Mouse (Mus musculus): ENCODE measurements around the gene Asic4.

The Asic4 gene

GRCm38 (mm10) chr1:75443247-75444024 is 6.8 kb upstream of the Asic4 start:
- WGBS: 40% methylated on average over 13 of the region's 13 CpGs

GRCm38 (mm10) chr1:75444208-75444607 is 6.0 kb upstream of the Asic4 start:
- WGBS: 61% methylated on average over 3 of the region's 3 CpGs

DNA sequence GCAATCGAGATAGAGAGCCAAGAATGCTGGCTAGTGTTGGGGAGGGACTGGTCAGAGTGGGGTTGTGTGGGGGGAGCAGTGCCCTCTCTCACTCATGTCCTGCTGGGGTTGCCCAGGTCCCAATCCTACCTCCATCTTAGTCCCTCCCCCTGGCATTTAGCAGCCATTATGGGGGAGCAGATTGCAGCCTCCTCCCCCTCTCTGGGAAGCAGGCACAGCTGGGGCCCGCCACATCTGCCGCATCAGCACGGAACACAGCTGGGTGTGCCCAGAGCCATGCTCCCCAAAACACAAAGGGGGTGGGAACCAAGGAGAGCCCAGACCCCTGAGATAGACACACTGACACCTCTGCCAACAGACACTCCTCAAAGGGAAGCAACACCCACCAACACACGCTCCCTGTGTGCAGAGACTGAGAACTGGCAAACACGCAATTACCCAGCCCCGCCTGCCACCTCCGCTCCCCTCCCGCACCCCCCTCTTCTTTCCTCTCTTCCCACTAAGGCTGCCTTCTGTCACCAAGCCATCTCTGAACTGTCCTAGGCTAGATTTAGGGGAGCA is 5.0 kb upstream of the Asic4 start:
- 5% methylated on average over 9 of the region's 9 CpGs for WGBS

GRCm38 (mm10) chr1:75445751-75446611 is 4.3 kb upstream of the Asic4 start:
- WGBS: 2% methylated on average over 22 of the region's 22 CpGs

DNA sequence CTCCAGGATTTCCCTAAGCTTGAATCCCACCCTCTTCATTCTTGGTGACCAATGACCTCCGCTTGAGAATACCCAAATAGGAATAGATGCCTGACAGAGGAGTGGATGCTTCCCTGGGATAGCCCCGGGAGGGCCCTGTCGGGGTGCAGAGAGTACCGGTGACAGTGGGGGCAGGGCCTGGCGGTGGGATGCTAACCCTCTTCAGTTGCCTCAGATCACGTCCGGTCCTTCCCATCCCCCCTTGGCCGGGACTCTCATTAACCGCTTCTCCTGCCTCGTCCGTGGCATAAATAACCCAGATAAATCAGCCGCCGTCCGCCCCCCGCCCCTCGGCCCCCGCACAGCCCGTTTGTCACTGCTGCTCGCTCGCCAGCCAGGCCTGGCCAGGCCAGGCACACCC is 3.6 kb upstream of the Asic4 start:
- 25% methylated on average over 20 of the region's 20 CpGs for WGBS

GRCm38 (mm10) chr1:75447265-75448051 is 2.8 kb upstream of the Asic4 start:
- 13% methylated on average over 10 of the region's 10 CpGs for whole genome bisulfite sequencing

GRCm38 (mm10) chr1:75448052-75448431 is 2.2 kb upstream of the Asic4 start:
- 2% methylated on average over 7 of the region's 7 CpGs for WGBS

- WGBS: 5% methylated on average over 14 of the region's 14 CpGs
Observed at GRCm38 (mm10) chr1:75448937-75449336, 1.3 kb upstream of the Asic4 start.

GRCm38 (mm10) chr1:75449377-75450135 is 680 bp upstream of the Asic4 start:
- whole genome bisulfite sequencing: 23% methylated on average over 8 of the region's 8 CpGs

- WGBS: 48% methylated on average over 5 of the region's 5 CpGs
Observed at GRCm38 (mm10) chr1:75451900-75452299, 1.7 kb downstream of the Asic4 start.

GRCm38 (mm10) chr1:75455433-75455832 is 5.2 kb downstream of the Asic4 start:
- 85% methylated on average over 3 of the region's 3 CpGs for WGBS

- 66% methylated on average over 5 of the region's 5 CpGs for WGBS
Observed at GRCm38 (mm10) chr1:75455948-75456347, 5.7 kb downstream of the Asic4 start.

GRCm38 (mm10) chr1:75456746-75457564 is 6.7 kb downstream of the Asic4 start:
- 28% methylated on average over 14 of the region's 14 CpGs for WGBS

GRCm38 (mm10) chr1:75457710-75458024 is 7.4 kb downstream of the Asic4 start:
- WGBS: 11% methylated on average over 10 of the region's 10 CpGs

GRCm38 (mm10) chr1:75458025-75458788 is 8.0 kb downstream of the Asic4 start:
- 6% methylated on average over 42 of the region's 42 CpGs for WGBS

GRCm38 (mm10) chr1:75458789-75459684 is 8.8 kb downstream of the Asic4 start:
- 6% methylated on average over 23 of the region's 23 CpGs for WGBS

DNA sequence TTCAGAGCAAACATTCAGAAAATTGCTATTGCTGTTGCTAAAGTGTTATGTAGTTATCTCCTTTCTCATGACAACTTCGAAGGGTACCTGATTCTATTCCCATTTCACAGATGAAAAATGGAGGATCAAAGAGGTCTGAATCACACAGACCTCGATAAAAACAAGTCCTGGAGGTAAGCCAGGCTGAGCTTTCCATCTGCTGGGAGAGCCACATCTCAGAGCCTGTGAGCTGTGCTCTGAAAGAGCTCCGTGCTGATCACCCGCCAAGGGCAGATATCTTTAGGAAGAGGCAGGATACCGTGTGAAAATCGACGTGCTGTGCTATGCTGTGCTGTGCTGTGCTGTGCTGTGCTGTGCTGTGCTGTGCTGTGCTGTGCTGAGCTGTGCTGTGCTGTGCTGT is 10.1 kb downstream of the Asic4 start:
- 26% methylated on average over 7 of the region's 7 CpGs for WGBS

GRCm38 (mm10) chr1:75462636-75463035 is 12.4 kb downstream of the Asic4 start:
- WGBS: 86% methylated on average over 1 of the region's 1 CpGs

Measured in cerebral cortex, adult 2 months (tissue).